Mouse (Mus musculus): Measurements from ENCODE around the gene Gstp3.

GRCm38 (mm10) chr19:4046866-4047254 is 12.5 kb downstream of the Gstp3 start:
- TF ChIP-seq POLR2A (IDR thresholded peaks at IDR 0.05; ENCODE audit: insufficient read depth, low read depth, low read length): no peak
- TF ChIP-seq CTCF (IDR thresholded peaks at IDR 0.05): no peak

Data from heart, adult 2 months (tissue).